Mouse (Mus musculus): Measurements from ENCODE around the gene Dennd5a. TPM values are rescaled to one million over a fixed set of nuclear protein-coding genes. Genes with fewer than 3 reads are reported as not detected.

Dennd5a gene
- polyA plus RNA-seq, 1 experiment from 2014 or later = 57.3 TPM

DNA sequence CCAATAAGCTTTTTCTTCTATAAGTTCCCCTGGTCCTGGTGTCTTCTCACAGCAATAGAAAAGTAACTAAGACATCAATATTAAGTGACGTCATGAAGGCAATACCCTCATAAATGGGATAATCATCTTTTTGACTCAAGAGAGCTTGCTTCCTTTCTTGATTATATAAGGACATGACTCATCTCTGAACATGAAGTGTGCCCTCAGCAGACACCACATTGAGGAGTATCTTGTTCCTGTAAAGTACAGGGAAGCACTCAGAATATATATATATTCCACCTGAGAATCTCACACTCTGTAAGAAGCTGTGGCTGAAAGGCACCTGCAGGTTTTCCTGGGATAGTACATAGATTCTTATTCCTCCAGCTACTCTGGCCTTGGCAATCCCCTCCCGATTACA, 77.7 kb downstream of the Dennd5a start:
- no peak overlapping the region for H3K4me2 ChIP-seq (replicated peaks; ENCODE audit: low read depth, low read length)
- no peaks in the 10 kb centered on the region for H3K4me1 ChIP-seq (replicated peaks; ENCODE audit: control insufficient read depth, insufficient read depth, low read length)
- H3K27ac ChIP-seq (ENCODE audit: low read depth, low read length) = no peak overlapping the region
- 91% methylated on average over 2 of the region's 2 CpGs for WGBS
- H3K27me3 ChIP-seq (ENCODE audit: control insufficient read depth, insufficient read depth, low read length) = no peaks in the 10 kb centered on the region
- no peaks in the 10 kb centered on the region for H3K9me3 ChIP-seq (ENCODE audit: control insufficient read depth, low read length)
- ATAC-seq (ENCODE audit: low FRiP score) (no peak), DNase-seq (ENCODE audit: low spot score) (no peak)
- no peak overlapping the region for H3K9ac ChIP-seq (ENCODE audit: low read depth, low read length)
- no peaks in the 10 kb centered on the region for H3K36me3 ChIP-seq (ENCODE audit: control insufficient read depth, insufficient read depth, low read length)
- no peak overlapping the region for H3K4me3 ChIP-seq (ENCODE audit: low read depth, low read length)

DNA sequence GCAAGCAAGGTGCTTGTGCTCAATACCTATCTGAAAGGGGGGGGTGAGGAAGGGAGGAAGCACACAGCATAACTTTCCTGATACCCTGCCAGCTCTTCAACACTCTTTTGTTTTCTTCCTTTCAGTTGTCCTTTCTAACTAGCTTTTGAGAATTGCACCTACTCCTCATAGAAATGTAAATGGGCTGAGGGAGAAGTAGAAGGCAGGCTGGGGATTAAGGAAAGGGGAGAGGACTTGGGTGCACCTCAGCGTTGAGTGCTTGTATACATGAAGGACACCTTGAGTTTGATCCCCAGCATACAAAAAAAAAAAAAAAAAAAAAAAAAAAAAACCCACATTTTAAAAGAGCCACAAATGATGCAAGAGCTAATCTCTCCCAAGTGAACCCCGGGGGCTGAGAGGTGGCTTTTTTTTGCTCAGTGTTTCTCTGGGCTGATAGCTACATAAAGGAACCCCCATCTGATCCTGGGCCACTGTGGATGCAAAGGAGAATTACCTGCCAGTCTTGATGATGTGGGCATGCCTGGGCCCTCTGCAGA, 78.6 kb downstream of the Dennd5a start:
- H3K4me2 ChIP-seq (replicated peaks; ENCODE audit: low read depth, low read length) = no peak overlapping the region
- no peaks in the 10 kb centered on the region for H3K9me3 ChIP-seq (ENCODE audit: control insufficient read depth, low read length)
- no peaks in the 10 kb centered on the region for H3K27me3 ChIP-seq (ENCODE audit: control insufficient read depth, insufficient read depth, low read length)
- H3K27ac ChIP-seq (ENCODE audit: low read depth, low read length) = no peak overlapping the region
- no peak overlapping the region for H3K4me3 ChIP-seq (ENCODE audit: low read depth, low read length)
- no peak for ATAC-seq (ENCODE audit: low FRiP score)
- no peak for DNase-seq (ENCODE audit: low spot score)
- H3K9ac ChIP-seq (ENCODE audit: low read depth, low read length) = no peak overlapping the region
- no peaks in the 10 kb centered on the region for H3K36me3 ChIP-seq (ENCODE audit: control insufficient read depth, insufficient read depth, low read length)
- H3K4me1 ChIP-seq (replicated peaks; ENCODE audit: control insufficient read depth, insufficient read depth, low read length) = no peaks in the 10 kb centered on the region
- WGBS = 44% methylated on average over 2 of the region's 2 CpGs

DNA sequence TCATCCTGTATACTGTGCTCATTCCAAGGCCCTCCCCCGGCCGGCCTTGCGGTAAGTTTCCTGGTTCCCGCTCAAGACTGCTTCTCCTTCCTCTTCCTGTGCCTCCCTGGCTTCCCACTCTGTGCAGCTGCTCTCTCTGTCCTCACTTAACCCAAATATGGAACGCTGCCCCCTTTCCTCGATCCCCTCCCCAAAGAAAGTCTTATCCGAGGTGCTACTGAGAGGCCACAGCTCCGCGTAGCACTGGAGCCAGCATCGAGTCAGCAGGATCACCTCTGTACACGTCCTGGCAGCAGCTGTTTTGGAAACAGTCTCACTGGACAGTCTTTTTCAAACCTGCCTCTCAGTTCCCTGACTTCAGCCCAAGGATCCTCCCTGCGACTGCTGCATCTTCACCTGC, 81.1 kb downstream of the Dennd5a start:
- H3K4me1 ChIP-seq (replicated peaks; ENCODE audit: control insufficient read depth, insufficient read depth, low read length) = no peaks in the 10 kb centered on the region
- no peaks in the 10 kb centered on the region for H3K27me3 ChIP-seq (ENCODE audit: control insufficient read depth, insufficient read depth, low read length)
- WGBS = 67% methylated on average over 12 of the region's 12 CpGs
- DNase-seq (ENCODE audit: low spot score) (no peak), ATAC-seq (ENCODE audit: low FRiP score) (no peak)
- H3K4me3 ChIP-seq (ENCODE audit: low read depth, low read length) = no peak overlapping the region
- no peak overlapping the region for H3K4me2 ChIP-seq (replicated peaks; ENCODE audit: low read depth, low read length)
- no peak overlapping the region for H3K27ac ChIP-seq (ENCODE audit: low read depth, low read length)
- no peaks in the 10 kb centered on the region for H3K36me3 ChIP-seq (ENCODE audit: control insufficient read depth, insufficient read depth, low read length)
- H3K9ac ChIP-seq (ENCODE audit: low read depth, low read length) = no peak overlapping the region
- H3K9me3 ChIP-seq (ENCODE audit: control insufficient read depth, low read length) = no peaks in the 10 kb centered on the region

DNA sequence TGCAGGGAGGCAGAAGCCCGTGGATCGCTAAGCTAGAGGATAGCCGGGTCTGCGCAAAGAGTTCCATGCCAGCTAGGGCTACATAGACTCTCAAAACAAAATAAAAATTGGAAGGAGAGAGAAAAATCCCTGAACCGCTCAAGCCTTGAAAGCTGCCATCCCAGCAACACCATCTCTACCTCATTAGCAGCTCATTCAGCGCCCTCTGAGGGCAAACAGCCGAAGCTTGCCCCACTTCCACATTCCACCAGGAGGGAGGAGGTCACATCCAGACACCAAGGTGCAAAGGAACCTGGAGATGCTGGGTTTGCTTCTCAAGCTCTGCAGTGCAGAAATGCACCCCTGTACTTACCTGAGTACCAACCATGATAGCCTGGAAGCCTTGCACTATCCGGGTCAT, 84.2 kb downstream of the Dennd5a start:
- Histone ChIP-seq H3K27me3 (ENCODE audit: control insufficient read depth, insufficient read depth, low read length) (no peaks in the 10 kb centered on the region), H3K9me3 (ENCODE audit: control insufficient read depth, low read length) (no peaks in the 10 kb centered on the region), H3K9ac (ENCODE audit: low read depth, low read length) (no peak overlapping the region), H3K27ac (ENCODE audit: low read depth, low read length) (no peak overlapping the region), H3K36me3 (ENCODE audit: control insufficient read depth, insufficient read depth, low read length) (no peaks in the 10 kb centered on the region), H3K4me1 (replicated peaks; ENCODE audit: control insufficient read depth, insufficient read depth, low read length) (no peaks in the 10 kb centered on the region), H3K4me3 (ENCODE audit: low read depth, low read length) (no peak overlapping the region), H3K4me2 (replicated peaks; ENCODE audit: low read depth, low read length) (no peak overlapping the region)
- no peak for DNase-seq (ENCODE audit: low spot score)
- 80% methylated on average over 8 of the region's 8 CpGs for WGBS
- ATAC-seq (ENCODE audit: low FRiP score) = no peak

DNA sequence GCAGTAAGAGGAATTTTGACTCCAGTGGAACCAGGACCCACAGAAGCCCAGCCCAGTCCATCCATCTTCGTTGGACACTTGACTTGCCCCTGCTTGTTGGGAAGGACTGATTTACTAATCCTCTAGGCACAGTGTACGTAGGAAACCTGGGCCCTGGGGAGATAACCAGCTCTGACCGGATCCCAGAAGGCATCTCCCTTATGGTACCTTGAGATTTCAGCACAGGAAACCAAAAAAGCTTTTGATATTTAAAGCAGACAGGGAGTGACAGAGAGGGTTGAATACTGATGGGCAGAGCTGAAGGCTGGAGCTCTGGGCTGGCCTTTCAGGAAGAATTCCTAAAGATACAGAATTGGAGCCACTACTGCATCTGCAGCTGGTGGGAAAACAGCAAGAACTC, 84.7 kb downstream of the Dennd5a start:
- Histone ChIP-seq H3K9ac (ENCODE audit: low read depth, low read length) (no peak overlapping the region), H3K4me3 (ENCODE audit: low read depth, low read length) (no peak overlapping the region), H3K9me3 (ENCODE audit: control insufficient read depth, low read length) (no peaks in the 10 kb centered on the region), H3K4me2 (replicated peaks; ENCODE audit: low read depth, low read length) (no peak overlapping the region), H3K36me3 (ENCODE audit: control insufficient read depth, insufficient read depth, low read length) (no peaks in the 10 kb centered on the region), H3K4me1 (replicated peaks; ENCODE audit: control insufficient read depth, insufficient read depth, low read length) (no peaks in the 10 kb centered on the region), H3K27ac (ENCODE audit: low read depth, low read length) (no peak overlapping the region), H3K27me3 (ENCODE audit: control insufficient read depth, insufficient read depth, low read length) (no peaks in the 10 kb centered on the region)
- 67% methylated on average over 3 of the region's 3 CpGs for WGBS
- ATAC-seq (ENCODE audit: low FRiP score) (no peak), DNase-seq (ENCODE audit: low spot score) (no peak)

DNA sequence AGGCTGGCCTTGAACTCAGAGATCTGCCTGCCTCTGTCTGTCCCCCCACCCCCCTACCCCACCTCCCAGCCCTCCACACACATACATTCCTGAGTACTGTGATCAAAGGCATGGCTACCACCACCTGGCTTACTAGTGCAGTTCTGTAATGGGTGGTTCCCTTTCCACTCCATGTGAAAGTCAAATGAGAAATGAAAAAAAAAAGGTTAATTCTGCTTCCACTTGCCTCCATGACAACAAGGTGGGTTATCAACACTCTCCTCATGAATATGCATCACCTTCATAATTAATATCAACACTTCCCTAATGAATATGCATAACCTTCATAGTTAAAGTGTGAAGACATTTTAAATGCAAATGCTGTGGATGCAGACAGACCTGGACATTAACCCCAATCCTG, 85.2 kb downstream of the Dennd5a start:
- Histone ChIP-seq H3K27me3 (ENCODE audit: control insufficient read depth, insufficient read depth, low read length) (no peaks in the 10 kb centered on the region), H3K4me2 (replicated peaks; ENCODE audit: low read depth, low read length) (no peak overlapping the region), H3K9me3 (ENCODE audit: control insufficient read depth, low read length) (no peaks in the 10 kb centered on the region), H3K4me3 (ENCODE audit: low read depth, low read length) (no peak overlapping the region), H3K4me1 (replicated peaks; ENCODE audit: control insufficient read depth, insufficient read depth, low read length) (no peaks in the 10 kb centered on the region), H3K27ac (ENCODE audit: low read depth, low read length) (no peak overlapping the region), H3K36me3 (ENCODE audit: control insufficient read depth, insufficient read depth, low read length) (no peaks in the 10 kb centered on the region), H3K9ac (ENCODE audit: low read depth, low read length) (no peak overlapping the region)
- ATAC-seq (ENCODE audit: low FRiP score) (no peak), DNase-seq (ENCODE audit: low spot score) (no peak)

DNA sequence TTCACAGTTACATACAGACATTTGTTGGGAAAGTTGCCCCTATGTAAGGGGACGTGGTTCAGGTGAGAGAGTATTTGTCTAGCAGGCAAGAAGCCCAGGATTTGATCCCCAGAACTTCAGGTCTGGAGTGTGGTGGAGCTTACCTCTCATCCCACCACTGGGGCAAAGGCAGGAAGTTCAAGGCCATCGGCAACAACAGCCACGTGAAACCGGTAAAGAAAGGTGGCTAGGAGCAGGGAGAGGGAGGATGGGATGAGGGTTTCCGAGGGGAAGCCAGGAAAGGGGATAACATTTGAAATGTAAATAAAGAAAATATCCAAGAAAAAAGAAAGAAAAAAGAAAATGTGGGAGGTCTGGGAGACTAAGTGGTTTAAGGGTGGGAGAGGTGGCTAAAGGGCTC, 87.1 kb downstream of the Dennd5a start:
- no peak for ATAC-seq (ENCODE audit: low FRiP score)
- Histone ChIP-seq H3K27ac (ENCODE audit: low read depth, low read length) (no peak overlapping the region), H3K36me3 (ENCODE audit: control insufficient read depth, insufficient read depth, low read length) (no peaks in the 10 kb centered on the region)

DNA sequence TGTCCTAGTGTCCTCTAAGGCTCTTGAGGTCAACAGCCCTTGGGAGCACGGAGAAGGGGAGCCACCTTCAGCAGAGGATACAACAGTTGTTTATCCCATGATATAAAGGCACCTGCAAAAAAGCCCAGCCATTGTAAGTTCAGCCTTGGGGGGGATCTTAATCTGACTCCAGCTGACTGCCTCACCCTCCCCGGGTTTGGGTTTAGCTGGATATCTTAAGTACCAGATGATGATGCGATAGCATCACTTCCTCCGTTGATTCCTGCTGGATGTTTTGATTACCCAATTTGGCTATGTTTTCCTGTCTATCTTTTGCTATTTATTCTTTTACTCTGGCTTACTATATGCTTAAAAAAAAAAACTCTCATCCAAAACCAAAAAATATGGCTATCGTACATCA, 89.0 kb downstream of the Dennd5a start:
- WGBS = 89% methylated on average over 5 of the region's 5 CpGs

More for the DNA sequence above, 87.1 kb downstream of the Dennd5a start:
- 60% methylated on average over 5 of the region's 5 CpGs for WGBS
- H3K4me3 ChIP-seq (ENCODE audit: low read depth, low read length) = no peak overlapping the region
- no peaks in the 10 kb centered on the region for H3K9me3 ChIP-seq (ENCODE audit: control insufficient read depth, low read length)
- H3K4me1 ChIP-seq (replicated peaks; ENCODE audit: control insufficient read depth, insufficient read depth, low read length) = no peaks in the 10 kb centered on the region
- no peak overlapping the region for H3K9ac ChIP-seq (ENCODE audit: low read depth, low read length)
- DNase-seq (ENCODE audit: low spot score) = no peak
- H3K27me3 ChIP-seq (ENCODE audit: control insufficient read depth, insufficient read depth, low read length) = no peaks in the 10 kb centered on the region
- no peak overlapping the region for H3K4me2 ChIP-seq (replicated peaks; ENCODE audit: low read depth, low read length)

DNA sequence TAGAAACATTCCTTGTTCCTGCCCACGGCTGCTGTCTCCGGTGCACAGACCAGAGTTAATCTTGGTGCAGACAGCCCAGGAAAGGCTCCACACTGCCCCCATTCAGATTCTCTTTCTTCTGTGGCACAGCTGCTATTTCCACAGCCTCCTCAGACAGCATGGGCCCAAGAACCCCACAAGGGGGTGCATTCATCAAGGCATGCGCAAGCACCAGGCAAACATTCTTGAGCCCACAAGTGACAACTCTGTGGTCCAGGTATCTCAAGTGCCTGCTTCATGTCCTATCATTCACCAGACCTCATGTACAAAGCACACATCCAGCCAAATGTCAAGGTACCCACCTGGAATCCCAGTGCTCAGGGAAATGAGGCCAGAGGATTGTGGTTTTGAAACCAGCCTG, 91.8 kb downstream of the Dennd5a start:
- Histone ChIP-seq H3K9ac (ENCODE audit: low read depth, low read length) (no peak overlapping the region), H3K4me3 (ENCODE audit: low read depth, low read length) (no peak overlapping the region), H3K36me3 (ENCODE audit: control insufficient read depth, insufficient read depth, low read length) (no peaks in the 10 kb centered on the region), H3K4me1 (replicated peaks; ENCODE audit: control insufficient read depth, insufficient read depth, low read length) (peaks cover 3% of the 10 kb centered on the region; the same call in 1 of the 2 replicates), H3K27ac (ENCODE audit: low read depth, low read length) (no peak overlapping the region), H3K27me3 (ENCODE audit: control insufficient read depth, insufficient read depth, low read length) (peaks cover 6% of the 10 kb centered on the region; the same call in 1 of the 2 replicates), H3K4me2 (replicated peaks; ENCODE audit: low read depth, low read length) (no peak overlapping the region), H3K9me3 (ENCODE audit: control insufficient read depth, low read length) (no peaks in the 10 kb centered on the region)
- 27% methylated on average over 3 of the region's 3 CpGs for WGBS
- ATAC-seq (ENCODE audit: low FRiP score) (no peak), DNase-seq (ENCODE audit: low spot score) (peak; percentile 30)

More for the DNA sequence above, 89.0 kb downstream of the Dennd5a start:
- Histone ChIP-seq H3K27me3 (ENCODE audit: control insufficient read depth, insufficient read depth, low read length) (no peaks in the 10 kb centered on the region), H3K27ac (ENCODE audit: low read depth, low read length) (no peak overlapping the region), H3K4me1 (replicated peaks; ENCODE audit: control insufficient read depth, insufficient read depth, low read length) (peaks cover 3% of the 10 kb centered on the region; the same call in 1 of the 2 replicates), H3K9me3 (ENCODE audit: control insufficient read depth, low read length) (no peaks in the 10 kb centered on the region), H3K9ac (ENCODE audit: low read depth, low read length) (no peak overlapping the region), H3K4me3 (ENCODE audit: low read depth, low read length) (no peak overlapping the region), H3K36me3 (ENCODE audit: control insufficient read depth, insufficient read depth, low read length) (no peaks in the 10 kb centered on the region), H3K4me2 (replicated peaks; ENCODE audit: low read depth, low read length) (no peak overlapping the region)
- DNase-seq (ENCODE audit: low spot score) = no peak
- no peak for ATAC-seq (ENCODE audit: low FRiP score)
